21 mouse cellular contexts compared by ENCODE assay signal in genomic region chr12:56804487-56804886, GRCm38 (mm10).
DNase-seq lines count a peak whose midpoint lies in the region; ATAC-seq and TF ChIP-seq lines count a peak whose summit lies in the region.
"Had no signal": no experiment of that assay in that cellular context is flagged by ENCODE, and none has a peak within 500 bp of the region (broad histone marks: within the 10 kb centered on the region; RNA-seq: fewer than 3 reads in every experiment).

No protein-coding gene starts in this region.

- no peak overlapping the region for H3K4me2 ChIP-seq in kidney, embryonic 14.5 days (replicated peaks; ENCODE audit: low read depth, low read length)
- no peak overlapping the region for H3K4me2 ChIP-seq in lung, embryonic 16.5 days (ENCODE audit: low read depth, low read length)
- no peak overlapping the region for H3K4me2 ChIP-seq in liver, embryonic 11.5 days
- H3K4me2 ChIP-seq: heart, embryonic 11.5 days; hindbrain, embryonic 12.5 days; neural tube, embryonic 15.5 days; stomach, embryonic 15.5 days had no signal

- H3K9me3 ChIP-seq in kidney, embryonic 14.5 days (ENCODE audit: control insufficient read depth, low read length), result no peaks in the 10 kb centered on the region; the same call in 1 of the 2 replicates
- no peaks in the 10 kb centered on the region for H3K9me3 ChIP-seq in lung, embryonic 16.5 days (ENCODE audit: control insufficient read depth, low read length)
- no peaks in the 10 kb centered on the region for H3K9me3 ChIP-seq in liver, embryonic 11.5 days (ENCODE audit: control insufficient read depth, low read length)
- H3K9me3 ChIP-seq: hindbrain, embryonic 12.5 days; neural tube, embryonic 15.5 days; stomach, embryonic 15.5 days had no signal

- no peaks in the 10 kb centered on the region for H3K27me3 ChIP-seq in kidney, embryonic 14.5 days (ENCODE audit: control insufficient read depth, insufficient read depth, low read length)
- H3K27me3 ChIP-seq in kidney, adult 2 months (replicated peaks; ENCODE audit: control insufficient read depth, insufficient read depth, low read length), result no peaks in the 10 kb centered on the region
- no peaks in the 10 kb centered on the region for H3K27me3 ChIP-seq in lung, embryonic 16.5 days (ENCODE audit: control insufficient read depth, insufficient read depth, low read depth, low read length)
- no peaks in the 10 kb centered on the region for H3K27me3 ChIP-seq in liver, embryonic 11.5 days (replicated peaks; ENCODE audit: control insufficient read depth, insufficient read depth, low read length)
- H3K27me3 ChIP-seq: hindbrain, embryonic 12.5 days; neural tube, embryonic 15.5 days; stomach, embryonic 15.5 days had no signal

- no peak for DNase-seq in kidney, adult 2 months
- no peak for DNase-seq in lung, postnatal 14 days
- DNase-seq in embryo, embryonic 10.5 days (ENCODE audit: low spot score), result peak; percentile 37
- DNase-seq in retina, postnatal 7 days (ENCODE audit: low read depth, low spot score), result peak; percentile 17
- no peak for DNase-seq in liver, embryonic 11.5 days (ENCODE audit: low spot score)
- DNase-seq: adrenal gland, postnatal 10 days; B cell, adult 2 months; cerebellum, postnatal 10 days; heart, postnatal 10 days; kidney, adult 9 months; liver; liver, postnatal 0 days; midbrain, embryonic 14.5 days; thymus, adult 18-20 months had no signal

- no peak for TF ChIP-seq POLR2A in kidney, adult 2 months (IDR thresholded peaks at IDR 0.05; ENCODE audit: low read depth, low read length)

- no peaks in the 10 kb centered on the region for H3K4me1 ChIP-seq in kidney, embryonic 14.5 days (ENCODE audit: control insufficient read depth, insufficient read depth, low read length)
- H3K4me1 ChIP-seq in kidney, adult 2 months (ENCODE audit: control insufficient read depth, insufficient read depth, low read length), result no peaks in the 10 kb centered on the region
- H3K4me1 ChIP-seq in lung, embryonic 16.5 days (replicated peaks; ENCODE audit: control insufficient read depth, insufficient read depth, low read length), result no peaks in the 10 kb centered on the region
- H3K4me1 ChIP-seq in liver, embryonic 11.5 days (replicated peaks; ENCODE audit: control insufficient read depth, insufficient read depth, low read length), result no peaks in the 10 kb centered on the region
- H3K4me1 ChIP-seq: hindbrain, embryonic 12.5 days; neural tube, embryonic 15.5 days; stomach, embryonic 15.5 days had no signal

- no peak overlapping the region for H3K9ac ChIP-seq in kidney, embryonic 14.5 days (ENCODE audit: low read depth, low read length)
- H3K9ac ChIP-seq in lung, embryonic 16.5 days (ENCODE audit: low read length), result no peak overlapping the region
- no peak overlapping the region for H3K9ac ChIP-seq in liver, embryonic 11.5 days (ENCODE audit: low read depth, low read length)
- H3K9ac ChIP-seq: hindbrain, embryonic 12.5 days; liver, postnatal 0 days; neural tube, embryonic 15.5 days; stomach, embryonic 15.5 days had no signal

- no peak overlapping the region for H3K27ac ChIP-seq in kidney, embryonic 14.5 days (ENCODE audit: low read depth, low read length)
- H3K27ac ChIP-seq in kidney, adult 2 months (ENCODE audit: insufficient read depth, low read depth, low read length), result no peak overlapping the region
- no peak overlapping the region for H3K27ac ChIP-seq in lung, embryonic 16.5 days (ENCODE audit: low read length)
- no peak overlapping the region for H3K27ac ChIP-seq in liver, embryonic 11.5 days (ENCODE audit: low read depth, low read length)
- H3K27ac ChIP-seq: hindbrain, embryonic 12.5 days; neural tube, embryonic 15.5 days; stomach, embryonic 15.5 days had no signal

- ATAC-seq in kidney, embryonic 14.5 days (ENCODE audit: low FRiP score, low TSS enrichment), result peak; percentile 82
- peak; percentile 65 for ATAC-seq in lung, embryonic 16.5 days (ENCODE audit: low read depth)
- ATAC-seq in liver, embryonic 11.5 days (replicated peaks; ENCODE audit: low FRiP score), result no peak
- ATAC-seq: forebrain, embryonic 16.5 days; liver, postnatal 0 days had no signal

- H3K36me3 ChIP-seq in kidney, embryonic 14.5 days (ENCODE audit: control insufficient read depth, insufficient read depth, low read length), result no peaks in the 10 kb centered on the region
- no peaks in the 10 kb centered on the region for H3K36me3 ChIP-seq in kidney, adult 2 months (ENCODE audit: control insufficient read depth, insufficient read depth, low read length)
- H3K36me3 ChIP-seq in lung, embryonic 16.5 days (ENCODE audit: control insufficient read depth, insufficient read depth, low read length), result no peaks in the 10 kb centered on the region
- H3K36me3 ChIP-seq in liver, embryonic 11.5 days (ENCODE audit: control insufficient read depth, insufficient read depth, low read length), result no peaks in the 10 kb centered on the region
- H3K36me3 ChIP-seq: hindbrain, embryonic 12.5 days; neural tube, embryonic 15.5 days; stomach, embryonic 15.5 days had no signal

- TF ChIP-seq CTCF in kidney, adult 2 months (conservative IDR thresholded peaks at IDR 0.05; ENCODE audit: insufficient read depth, insufficient read length, low read depth, low read length), result no peak

- H3K4me3 ChIP-seq in kidney, embryonic 14.5 days (ENCODE audit: low read length), result no peak overlapping the region
- no peak overlapping the region for H3K4me3 ChIP-seq in kidney, adult 2 months (ENCODE audit: insufficient read depth, low read depth, low read length)
- H3K4me3 ChIP-seq in lung, embryonic 16.5 days (ENCODE audit: low read length), result no peak overlapping the region
- no peak overlapping the region for H3K4me3 ChIP-seq in liver, embryonic 11.5 days (ENCODE audit: low read depth, low read length)
- H3K4me3 ChIP-seq: hindbrain, embryonic 12.5 days; neural tube, embryonic 15.5 days; stomach, embryonic 15.5 days had no signal

- WGBS in kidney, embryonic 14.5 days, result 15% methylated on average over 3 of the region's 3 CpGs
- 23% methylated on average over 3 of the region's 3 CpGs for WGBS in kidney, adult 2 months
- WGBS in lung, embryonic 16.5 days, result 22% methylated on average over 3 of the region's 3 CpGs
- 48% methylated on average over 3 of the region's 3 CpGs for WGBS in liver, embryonic 11.5 days

Comparison
In these comparisons a context has a peak if more than half of its experiments do, and no peak if none do; other contexts are left out.
1. DNase-seq: peak in embryo, embryonic 10.5 days (single experiment) and retina, postnatal 7 days (single experiment); none in kidney, adult 2 months (single experiment), lung, postnatal 14 days (single experiment) and liver, embryonic 11.5 days (single experiment).